Mouse (Mus musculus) cortical plate, adult 2 months (tissue): ENCODE results near the gene Foxa2.

Experiments
- CTCF ChIP-seq: fragments of 200-500 bp; IDR thresholded peaks from 2 replicates; pipeline ENCODE4 v1.5.1; 2011; ENCODE audit warnings: mild to moderate bottlenecking, control low read depth, low read length; ENCODE audit not compliant: insufficient read depth; ENCODE audit errors: extremely low read depth
- POLR2A ChIP-seq: fragments of 200-500 bp; IDR thresholded peaks from 2 replicates; pipeline ENCODE4 v1.6.1; 2011; ENCODE audit warnings: mild to moderate bottlenecking, low read length, control low read depth; ENCODE audit not compliant: insufficient read depth; ENCODE audit errors: extremely low read depth

DNA sequence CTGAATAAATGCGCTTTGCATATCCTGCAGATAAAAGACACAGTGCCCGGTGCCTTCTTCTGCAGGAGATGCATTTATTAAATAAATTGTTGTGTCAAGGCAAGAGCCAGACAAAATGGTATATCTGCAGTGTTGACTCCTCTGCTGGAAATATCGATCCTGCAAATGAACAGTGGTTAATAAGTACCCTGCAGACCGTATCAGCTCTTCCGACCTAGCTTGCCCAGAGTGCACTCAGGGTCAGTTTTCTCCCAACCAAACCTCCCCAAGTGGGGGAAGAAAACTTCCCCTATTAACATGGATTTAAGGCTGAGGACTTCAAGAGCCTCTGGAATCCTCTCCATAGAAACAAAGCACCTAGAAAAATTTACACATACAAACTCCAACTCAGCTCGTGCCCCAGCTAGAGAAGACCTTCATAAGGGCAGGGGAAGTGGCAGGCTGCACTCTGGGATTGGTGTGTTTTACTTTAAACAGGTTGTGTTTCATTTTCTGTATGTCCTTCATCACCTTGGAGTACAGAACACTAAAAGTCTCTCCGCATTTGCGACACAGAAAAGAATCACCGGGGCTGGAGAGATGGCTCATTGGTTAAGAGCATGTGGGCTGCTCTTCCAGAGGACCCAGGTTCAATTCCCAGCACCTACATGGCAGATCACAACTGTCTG lies 22.4 kb downstream of the Foxa2 start:
- TF ChIP-seq CTCF (no peak), POLR2A (no peak)
